Mouse (Mus musculus) lung, postnatal 10 days (tissue): ENCODE data around the gene Acot3.
"Not testable (repeated sequence)": the region's sequence is repeated elsewhere in the genome, so short reads cannot be mapped to it uniquely, and the experiment has no call there.

Experiments
- DNase-seq: peaks from one replicate; pipeline ENCODE4 v3.0.0; 2021

The Acot3 gene

DNA sequence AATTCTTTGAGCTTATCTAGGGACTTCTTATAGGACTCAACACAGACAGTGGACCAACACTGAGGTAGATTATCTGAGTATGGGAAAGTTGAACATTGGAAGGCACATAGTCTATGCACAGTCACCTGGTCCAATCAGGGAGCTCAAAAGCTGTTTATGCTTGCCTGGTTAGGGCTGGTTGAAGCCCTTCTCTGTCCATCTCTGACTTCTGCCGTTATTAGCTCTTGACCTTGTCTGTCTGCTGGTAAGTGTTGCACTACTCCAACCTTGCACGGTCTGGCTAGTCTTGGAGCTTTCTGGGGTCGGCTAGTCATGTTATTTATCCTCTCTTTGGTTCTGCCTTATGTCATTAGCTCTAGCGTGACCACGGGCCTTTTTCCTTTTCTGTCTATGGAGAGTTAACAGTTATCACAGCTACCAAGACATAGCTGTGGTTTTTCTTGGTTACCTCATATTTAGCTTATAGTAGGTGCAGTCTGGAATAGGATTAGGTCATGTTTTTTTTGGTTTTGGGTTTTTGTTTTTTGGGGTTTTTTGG, at the start of gene Acot3:
Acot3 (plus strand) TSS at position 208 of the 538 bp plus-strand sequence.
- DNase-seq, result no peak

DNA sequence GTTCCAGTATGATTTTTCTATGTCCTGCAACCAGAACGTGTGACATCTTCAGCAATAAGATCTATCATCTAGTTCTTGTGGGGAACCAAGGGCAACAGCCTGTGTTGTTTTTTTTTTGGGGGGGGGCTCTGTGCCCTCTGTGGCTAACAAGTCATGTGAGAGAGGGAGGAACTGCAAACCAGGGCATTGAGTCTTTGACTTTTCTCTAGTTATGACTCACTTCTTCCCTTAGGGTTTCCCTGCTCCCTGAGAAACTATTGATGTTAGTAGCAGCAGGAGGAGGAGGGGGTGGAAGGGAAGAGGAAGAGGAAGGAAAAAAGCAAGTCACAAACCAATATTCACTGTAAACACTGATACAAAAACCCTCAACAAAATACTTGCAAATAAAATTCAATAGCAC, 48.1 kb upstream of the Acot3 start:
- DNase-seq, result no peak

- DNase-seq, result peak; percentile 28
These were observed 43.7 kb upstream of the Acot3 start for GRCm38 (mm10) chr12:84008251-84008650.

DNA sequence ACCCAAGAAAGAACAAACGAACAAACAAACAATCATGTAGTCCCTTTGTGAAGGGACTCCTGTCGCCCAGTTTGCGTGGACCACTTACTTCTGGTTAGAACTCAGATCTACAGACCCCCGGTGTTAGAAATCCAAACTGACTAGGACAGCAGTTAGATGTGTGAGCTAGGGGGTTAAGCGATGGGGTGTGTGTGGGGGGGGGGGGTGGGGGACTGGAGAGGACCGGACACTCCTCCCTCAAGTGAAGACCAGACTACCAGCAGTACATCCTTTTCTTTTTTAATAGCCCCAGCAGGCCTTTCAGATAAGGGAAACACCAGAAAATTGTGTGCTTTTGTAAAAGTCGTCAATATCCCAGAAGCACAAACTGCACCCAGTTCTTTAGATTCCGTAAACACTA, 43.2 kb upstream of the Acot3 start:
- no peak for DNase-seq

DNA sequence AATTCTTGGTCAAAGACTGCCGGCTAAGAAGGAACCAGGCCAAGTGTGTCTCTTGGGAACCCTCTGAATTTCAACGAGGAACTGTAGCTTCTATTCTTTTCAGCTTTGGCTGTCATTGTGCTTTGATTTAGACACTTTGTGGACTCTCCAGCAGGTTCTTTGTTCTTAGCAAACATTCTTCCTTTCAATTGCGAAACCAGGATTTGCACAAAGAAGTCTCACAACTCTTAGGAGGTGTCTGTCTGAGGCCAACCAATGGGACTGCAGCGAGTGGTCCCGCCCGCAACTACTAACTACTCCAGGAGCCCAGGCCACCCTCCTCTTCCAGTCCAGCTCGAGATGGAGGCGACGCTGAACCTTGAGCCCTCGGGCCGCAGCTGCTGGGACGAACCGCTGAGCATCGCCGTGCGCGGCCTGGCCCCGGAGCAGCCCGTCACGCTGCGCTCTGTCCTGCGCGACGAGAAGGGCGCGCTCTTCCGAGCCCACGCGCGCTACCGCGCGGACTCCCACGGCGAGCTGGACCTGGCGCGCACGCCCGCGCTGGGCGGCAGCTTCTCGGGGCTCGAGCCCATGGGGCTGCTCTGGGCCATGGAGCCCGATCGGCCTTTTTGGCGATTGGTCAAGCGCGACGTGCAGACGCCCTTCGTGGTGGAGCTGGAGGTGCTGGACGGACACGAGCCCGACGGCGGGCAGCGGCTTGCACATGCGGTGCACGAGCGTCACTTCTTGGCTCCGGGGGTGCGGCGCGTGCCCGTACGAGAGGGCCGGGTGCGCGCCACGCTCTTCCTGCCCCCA, 42.6 kb upstream of the Acot3 start, which contains the start of gene Acot1:
Acot1 (plus strand) TSS at position 320 of the 795 bp plus-strand sequence.
- peak; percentile 85 for DNase-seq

- no peak for DNase-seq
These were observed 41.7 kb upstream of the Acot3 start for GRCm38 (mm10) chr12:84010201-84010600.

- peak; percentile 91 for DNase-seq
These were observed 40.5 kb upstream of the Acot3 start for GRCm38 (mm10) chr12:84011251-84012040.

DNA sequence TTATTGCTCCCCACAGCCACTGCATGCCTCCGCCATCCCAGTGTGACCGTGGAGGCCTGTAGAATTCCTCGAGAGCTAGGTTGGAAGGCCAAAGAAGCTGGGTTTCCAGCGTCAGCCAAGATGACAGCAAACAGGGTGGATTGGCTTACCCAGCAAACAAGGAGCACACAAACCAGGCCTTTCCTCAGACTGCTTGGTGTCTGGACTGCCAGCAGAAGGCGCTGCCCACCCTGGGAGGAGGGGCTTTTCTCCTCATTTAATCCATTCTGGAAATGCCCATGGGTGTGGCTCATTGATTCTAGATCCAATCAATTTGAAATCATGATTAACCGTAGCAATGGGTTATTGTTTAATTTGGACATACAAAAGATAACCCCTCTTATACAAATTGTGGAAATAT, 38.8 kb upstream of the Acot3 start:
- DNase-seq, result no peak

GRCm38 (mm10) chr12:84013701-84014100, 38.2 kb upstream of the Acot3 start:
- no peak for DNase-seq

DNA sequence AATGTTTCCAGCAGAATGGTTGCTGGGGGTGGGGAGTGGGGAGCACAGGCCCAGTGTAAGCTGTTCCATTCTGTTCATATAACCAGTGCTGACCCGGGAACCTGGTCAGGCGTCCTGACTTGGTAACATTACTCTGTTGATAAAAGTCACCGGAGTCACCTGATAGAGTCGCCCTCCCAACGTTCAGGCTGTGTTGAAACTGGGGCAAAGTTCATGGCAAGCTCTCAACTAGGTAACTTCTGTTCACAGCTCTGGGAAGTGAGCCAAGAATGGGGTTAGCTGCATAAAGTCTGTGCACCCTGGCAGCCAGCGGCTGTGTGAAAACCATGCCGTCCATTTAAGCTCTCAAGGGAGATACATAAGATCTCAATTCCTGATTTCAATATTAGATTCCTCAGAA, 31.4 kb upstream of the Acot3 start:
- peak; percentile 77 for DNase-seq

DNA sequence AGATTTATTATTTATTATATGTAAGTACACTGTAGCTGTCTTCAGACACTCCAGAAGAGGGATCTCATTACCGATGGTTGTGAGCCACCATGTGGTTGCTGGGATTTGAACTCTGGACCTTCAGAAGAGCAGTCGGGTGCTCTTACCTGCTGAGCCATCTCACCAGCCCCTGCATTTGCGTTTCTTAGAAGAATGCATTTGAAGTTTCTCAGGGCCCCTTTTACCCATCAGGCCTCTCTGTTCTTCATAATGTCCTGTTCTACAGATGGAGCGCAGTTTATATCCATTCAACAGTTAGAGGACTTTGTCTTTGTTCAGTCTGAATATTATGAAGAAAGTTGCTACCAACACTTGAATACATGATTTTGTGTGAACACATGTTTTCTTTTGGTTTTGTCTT, 29.7 kb upstream of the Acot3 start:
- not testable (repeated sequence) for DNase-seq

DNA sequence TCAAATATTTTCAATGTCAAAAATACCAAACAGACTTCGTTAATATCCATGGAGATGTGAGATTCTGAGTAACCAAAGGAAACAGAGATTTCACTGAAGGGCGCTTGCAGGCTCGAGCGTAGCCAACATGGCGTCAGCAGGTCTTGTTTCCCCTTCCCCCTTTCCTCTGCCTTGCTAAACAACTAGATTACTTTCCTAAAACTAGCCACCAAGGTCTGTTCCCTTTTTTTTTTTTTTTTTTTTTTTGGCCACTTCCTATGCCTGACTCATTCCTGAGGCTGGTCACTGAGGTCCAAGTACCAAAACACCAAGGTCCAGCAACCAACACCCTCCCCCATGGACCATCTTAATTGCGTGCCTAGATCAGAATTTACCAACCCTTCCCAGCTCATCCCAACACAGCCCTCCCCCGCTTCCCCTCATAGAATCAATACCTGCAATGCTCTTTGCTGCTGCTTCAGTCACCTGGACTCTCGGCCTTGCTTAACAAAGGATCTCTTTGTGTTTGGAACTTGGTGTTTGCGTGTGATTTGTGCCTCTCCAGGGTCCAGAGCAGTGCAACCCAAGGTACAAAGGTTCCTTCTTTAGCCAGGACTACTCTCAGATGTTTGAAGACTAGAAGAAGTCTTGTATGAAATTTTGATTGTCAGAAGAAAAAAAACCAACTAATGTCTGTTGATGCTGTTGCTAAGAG, 28.7 kb upstream of the Acot3 start:
- no peak for DNase-seq

GRCm38 (mm10) chr12:84025888-84026287, 26.1 kb upstream of the Acot3 start:
- DNase-seq, result no peak

DNA sequence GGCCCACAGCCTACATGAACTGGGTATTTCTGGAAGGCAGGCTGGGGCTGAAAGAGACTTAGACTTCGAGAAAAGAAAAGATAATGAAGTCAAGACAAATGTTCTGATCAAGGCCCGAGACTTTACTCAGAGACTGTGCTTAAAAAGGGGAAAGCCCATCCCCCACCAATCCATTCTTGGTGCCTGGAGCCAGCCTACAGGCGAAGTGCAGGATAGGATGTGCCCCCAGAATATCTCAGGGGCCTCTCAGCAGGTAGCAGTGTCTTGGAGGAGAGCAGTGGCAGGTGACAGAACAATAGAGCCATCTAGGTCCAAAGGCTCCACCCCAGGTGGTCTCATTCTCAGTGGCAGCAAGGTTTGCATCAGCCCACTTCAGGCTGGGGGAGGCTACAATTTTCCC, 23.6 kb upstream of the Acot3 start:
- not testable (repeated sequence) for DNase-seq

- DNase-seq, result not testable (repeated sequence)
These were observed 22.9 kb upstream of the Acot3 start for GRCm38 (mm10) chr12:84029043-84029442.

- DNase-seq, result peak; percentile 85
These were observed 21.1 kb upstream of the Acot3 start for GRCm38 (mm10) chr12:84030659-84031332.

GRCm38 (mm10) chr12:84032854-84033253, 19.1 kb upstream of the Acot3 start:
- no peak for DNase-seq

DNA sequence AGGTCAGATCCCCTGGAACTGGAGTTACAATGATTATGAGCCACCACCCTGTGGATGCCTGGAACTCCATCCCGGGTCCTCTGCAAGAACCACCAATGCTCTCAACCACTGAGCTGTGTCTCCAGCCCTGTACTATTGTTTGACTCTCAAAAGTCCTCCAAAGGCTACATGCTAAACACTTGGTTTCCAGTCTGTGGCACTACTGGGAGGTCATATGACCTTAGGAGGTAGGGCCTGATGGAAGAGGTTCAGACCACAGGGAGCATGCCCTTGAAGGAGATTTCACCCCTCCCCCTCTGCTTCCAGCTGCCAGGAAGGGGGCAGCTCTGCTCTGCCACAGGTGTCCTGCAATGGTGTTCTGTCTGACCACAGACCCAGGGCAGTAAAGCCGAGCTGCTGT, 18.6 kb upstream of the Acot3 start:
- not testable (repeated sequence) for DNase-seq

DNA sequence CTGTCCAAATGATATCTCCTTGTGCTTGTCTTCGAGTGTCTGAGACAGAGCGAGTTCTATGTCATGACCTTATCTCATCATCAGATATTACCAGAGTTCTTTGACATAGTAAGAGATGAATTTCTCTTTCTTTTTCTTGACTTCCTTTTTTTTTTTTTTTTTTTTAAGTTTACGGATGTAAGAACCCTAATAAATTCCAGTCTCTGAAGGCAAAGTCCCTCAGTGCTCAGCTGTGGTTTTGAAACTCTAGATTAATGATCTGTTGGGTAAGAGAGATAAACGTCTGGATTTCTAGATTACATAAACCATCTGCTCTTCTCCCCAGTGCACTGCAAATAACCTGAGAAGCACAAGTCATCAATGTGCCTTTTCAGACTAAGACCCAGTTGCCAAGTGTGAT, 17.8 kb upstream of the Acot3 start:
- no peak for DNase-seq

DNA sequence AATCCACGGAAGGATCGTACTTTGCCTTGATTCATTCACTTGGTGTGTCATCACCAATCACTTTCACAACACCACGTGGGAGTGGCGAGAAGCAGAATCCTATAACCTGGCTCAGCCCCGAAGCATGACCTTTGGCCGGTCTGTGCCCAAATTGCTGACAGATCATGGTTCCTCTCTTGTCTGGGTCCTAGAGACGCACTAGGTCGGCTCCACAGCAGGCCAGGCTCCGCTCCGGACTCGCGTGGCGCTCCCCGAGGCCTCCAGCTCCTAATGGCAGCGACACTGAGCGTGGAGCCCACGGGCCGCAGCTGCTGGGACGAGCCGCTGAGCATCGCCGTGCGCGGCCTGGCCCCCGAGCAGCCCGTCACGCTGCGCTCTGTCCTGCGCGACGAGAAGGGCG, 13.7 kb upstream of the Acot3 start, which contains the start of gene Acot4:
Acot4 (plus strand) TSS at position 139 of the 400 bp plus-strand sequence.
- peak; percentile 39 for DNase-seq

DNA sequence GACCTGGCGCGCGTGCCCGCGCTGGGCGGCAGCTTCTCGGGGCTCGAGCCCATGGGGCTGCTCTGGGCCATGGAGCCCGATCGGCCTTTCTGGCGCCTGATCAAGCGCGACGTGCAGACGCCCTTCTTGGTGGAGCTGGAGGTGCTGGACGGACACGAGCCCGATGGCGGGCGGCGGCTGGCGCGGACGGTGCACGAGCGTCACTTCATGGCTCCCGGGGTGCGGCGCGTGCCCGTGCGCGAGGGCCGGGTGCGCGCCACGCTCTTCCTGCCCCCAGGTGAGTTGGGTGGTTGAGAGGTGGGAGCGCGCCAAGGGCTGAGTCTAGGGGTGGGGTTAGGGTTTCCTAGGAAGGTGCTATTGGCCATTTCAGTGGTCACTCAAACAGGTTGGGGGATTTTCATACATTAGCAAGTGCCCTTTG, 13.2 kb upstream of the Acot3 start, which contains the start of gene Gm49366:
Gm49366 (plus strand) TSS at position 245 of the 421 bp plus-strand sequence.
- DNase-seq, result peak; percentile 46

DNA sequence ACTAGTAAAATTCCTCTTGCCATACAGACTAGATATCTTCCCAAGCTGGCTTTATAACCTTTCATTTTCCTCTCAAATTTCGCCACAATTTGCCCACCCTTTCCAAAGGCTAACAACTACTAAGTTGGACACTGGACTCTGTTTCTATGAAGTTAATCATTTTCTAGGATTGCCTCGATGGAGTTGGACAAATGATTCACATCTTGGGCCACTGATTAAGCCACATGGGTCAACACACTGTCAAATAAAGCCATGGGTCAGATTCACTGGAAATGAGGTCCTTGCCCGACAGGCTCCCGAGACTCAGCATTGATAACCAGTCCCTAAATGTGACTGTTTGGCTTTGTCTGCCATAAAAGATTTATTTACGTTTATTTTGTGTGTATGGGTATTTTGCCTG, 9.7 kb upstream of the Acot3 start:
- no peak for DNase-seq
